Mouse (Mus musculus) liver, postnatal 0 days (tissue): ENCODE data around the gene Pwwp2b.

ENCODE experiments used
- CTCF ChIP-seq: sonication (generic); IDR thresholded peaks from 2 replicates; pipeline ENCODE4 v1.5.1; 2016; ENCODE audit warnings: antibody characterized with exemption, low read depth
- EP300 ChIP-seq: IDR thresholded peaks from 2 replicates; pipeline ENCODE4 v1.6.1; 2016; ENCODE audit warnings: antibody characterized with exemption, low read depth, mild to moderate bottlenecking

DNA sequence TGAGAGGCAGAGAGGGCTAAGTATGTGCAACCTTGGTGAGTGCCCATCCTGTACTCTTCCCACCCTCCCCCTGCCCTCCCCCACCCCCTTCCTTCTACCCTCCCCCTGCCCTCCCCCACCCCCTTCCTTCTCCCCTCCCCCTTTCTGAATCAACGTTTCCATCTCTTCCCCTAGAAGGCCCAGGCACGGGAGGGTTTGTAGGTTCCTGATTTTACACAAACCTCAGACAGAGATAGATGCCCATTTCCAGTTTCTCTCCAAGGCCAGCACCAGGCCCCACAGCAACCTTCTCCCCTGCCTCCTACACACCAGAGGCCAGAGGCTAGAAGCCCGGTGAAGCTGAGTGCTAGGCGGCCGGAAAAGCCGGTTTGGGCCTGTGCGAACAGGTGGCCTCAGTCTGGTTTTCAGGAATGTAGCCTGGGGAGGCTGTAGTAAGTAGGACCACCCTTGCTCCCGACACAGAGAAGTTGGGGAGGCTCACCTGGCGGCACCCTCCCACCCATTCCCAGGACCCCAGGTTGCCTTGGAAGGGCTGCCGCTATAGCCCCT lies 48.3 kb downstream of the Pwwp2b start:
- TF ChIP-seq CTCF (no peak), EP300 (no peak)
